Mouse (Mus musculus) heart, adult 2 months (tissue): ENCODE data around the gene Stxbp3.

Source experiments
- CTCF ChIP-seq: fragments of 200-600 bp; IDR thresholded peaks from 2 replicates; pipeline ENCODE4 v1.8.1; 2022; ENCODE audit warnings: antibody characterized with exemption, mild to moderate bottlenecking, moderate library complexity
- POLR2A ChIP-seq: fragments of 200-500 bp; IDR thresholded peaks from 2 replicates; pipeline ENCODE4 v1.6.1; 2011; ENCODE audit warnings: mild to moderate bottlenecking, low read depth, low read length, control low read depth; ENCODE audit not compliant: insufficient read depth

- TF ChIP-seq CTCF: no peak
- no peak for TF ChIP-seq POLR2A
These were observed 20.5 kb upstream of the Stxbp3 start for GRCm38 (mm10) chr3:108860786-108861185.
